Mouse (Mus musculus): ENCODE data around the gene Nlgn1.

The Nlgn1 gene

GRCm38 (mm10) chr3:26201410-26201809 is 130.8 kb downstream of the Nlgn1 start:
- DNase-seq (ENCODE audit: low read depth, low spot score), result no peak

DNA sequence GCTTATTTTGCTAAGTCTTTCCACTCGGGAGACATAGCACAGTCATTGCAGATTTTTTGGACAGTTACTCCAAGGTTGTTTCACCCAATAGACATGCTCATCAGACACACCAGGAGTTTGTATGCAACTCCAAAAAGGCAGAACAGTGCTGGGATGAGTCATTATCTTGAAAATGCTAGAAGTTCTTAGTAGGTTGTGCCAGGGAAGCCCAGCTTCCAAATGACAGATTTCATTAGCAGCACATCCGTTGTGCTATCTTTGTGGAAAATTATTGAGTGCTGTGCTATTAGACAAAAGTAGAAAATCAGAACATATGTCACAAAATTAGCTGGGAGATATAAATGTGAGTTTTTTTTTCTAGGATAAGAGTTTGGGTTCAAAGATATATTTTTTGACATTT is 137.3 kb downstream of the Nlgn1 start:
- DNase-seq (ENCODE audit: low read depth, low spot score), result no peak

DNA sequence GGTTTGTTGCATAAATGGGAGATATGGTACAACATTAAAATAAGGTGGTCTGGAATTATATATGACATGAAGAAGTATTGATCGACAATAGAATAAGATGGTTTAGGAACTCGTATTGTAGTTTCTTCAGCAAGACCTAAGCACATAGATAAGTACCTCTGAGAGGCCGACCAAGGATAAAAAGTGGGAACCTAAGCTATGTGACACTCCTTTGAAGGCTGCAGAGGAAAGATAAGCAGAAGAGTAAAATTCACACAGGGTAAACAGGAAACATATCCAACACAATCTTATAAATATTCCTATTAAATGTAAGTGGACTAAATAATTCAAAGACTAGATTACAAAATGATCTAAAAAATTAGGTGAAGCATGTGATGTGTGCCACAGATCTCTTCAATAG is 151.2 kb downstream of the Nlgn1 start:
- DNase-seq (ENCODE audit: low read depth, low spot score), result no peak

GRCm38 (mm10) chr3:26175371-26175770 is 156.9 kb downstream of the Nlgn1 start:
- DNase-seq (ENCODE audit: low read depth, low spot score), result no peak

DNA sequence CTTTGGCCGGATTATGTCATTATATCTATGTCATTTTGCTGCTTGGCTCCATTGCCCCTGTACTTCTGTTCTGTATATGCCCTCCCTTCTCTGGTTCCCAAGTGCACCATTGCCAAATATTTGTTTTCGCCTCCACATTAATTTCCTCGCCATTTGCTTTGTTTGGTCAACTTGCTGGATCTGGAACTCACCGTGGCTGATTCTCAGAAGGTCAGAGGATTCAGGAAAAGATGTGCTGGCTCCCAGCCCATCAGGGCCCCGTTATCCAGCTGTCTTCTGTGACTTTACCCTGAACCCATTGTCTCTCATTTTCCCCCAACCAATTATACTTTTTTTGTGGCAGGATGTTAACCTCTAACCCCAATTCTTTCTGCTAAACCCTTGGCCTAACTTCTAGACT is 158.0 kb downstream of the Nlgn1 start:
- no peak for DNase-seq (ENCODE audit: low read depth, low spot score)

DNA sequence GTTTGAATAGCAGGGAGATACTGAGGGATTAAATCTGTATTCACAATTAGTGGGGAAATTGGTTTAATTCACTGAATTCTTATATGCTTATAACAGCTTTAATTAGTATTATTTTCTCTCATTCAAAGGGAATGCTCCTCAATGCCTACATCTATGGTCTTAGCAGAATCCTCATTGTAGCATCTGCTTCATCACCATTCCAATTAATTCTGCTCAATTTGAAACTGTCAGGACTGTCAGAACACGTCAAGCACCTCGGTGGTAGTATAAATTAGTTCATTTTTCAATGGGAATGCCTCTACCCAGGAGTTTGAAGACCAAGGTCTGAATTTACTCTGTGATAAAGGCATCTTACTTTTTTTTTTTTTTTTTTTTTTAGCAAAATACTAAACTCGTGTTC is 158.6 kb downstream of the Nlgn1 start:
- DNase-seq (ENCODE audit: low read depth, low spot score), result no peak

DNA sequence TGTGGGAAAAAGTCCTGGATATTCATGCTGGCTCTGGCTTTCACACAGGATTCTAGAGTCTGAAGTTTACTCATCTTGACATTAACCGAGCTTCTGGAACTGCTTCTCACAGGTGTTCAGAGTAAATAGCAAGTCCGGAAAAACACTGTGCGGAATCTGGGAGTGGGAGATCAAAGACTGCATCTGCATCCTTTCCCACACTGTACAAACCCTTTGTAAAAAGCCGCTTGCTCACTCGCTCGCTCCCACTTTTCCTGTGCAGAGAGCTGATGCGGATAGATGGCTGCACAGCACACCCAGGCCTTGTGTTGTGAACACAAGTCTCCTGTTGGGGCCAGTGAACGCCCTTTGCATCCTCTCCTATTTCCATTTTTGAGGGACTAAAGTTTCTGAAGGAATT is 165.5 kb downstream of the Nlgn1 start:
- DNase-seq (ENCODE audit: low read depth, low spot score), result no peak

DNA sequence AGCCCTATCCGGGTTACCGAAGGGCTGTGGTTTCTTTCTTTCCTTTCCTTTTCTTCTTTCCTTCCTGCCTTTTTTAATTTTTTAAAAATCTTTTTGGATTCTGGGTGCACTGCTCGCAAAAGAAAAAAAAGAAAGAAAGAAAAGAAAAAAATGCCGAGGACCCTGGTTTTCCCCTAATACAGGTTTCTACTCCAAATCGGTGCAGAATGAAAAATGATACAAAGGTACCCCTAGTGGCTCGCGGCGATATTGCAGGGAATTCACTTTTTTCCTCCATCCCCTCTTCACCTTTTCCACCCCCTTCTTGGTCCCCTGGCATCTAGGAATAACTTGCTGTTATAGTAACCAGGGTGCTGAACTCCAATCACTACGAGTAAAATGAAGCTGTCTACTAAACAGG is 178.5 kb downstream of the Nlgn1 start:
- no peak for DNase-seq (ENCODE audit: low read depth, low spot score)

GRCm38 (mm10) chr3:26153036-26153741 is 179.1 kb downstream of the Nlgn1 start:
- no peak for DNase-seq (ENCODE audit: low read depth, low spot score)

GRCm38 (mm10) chr3:26152510-26153035 is 179.7 kb downstream of the Nlgn1 start:
- DNase-seq (ENCODE audit: low read depth, low spot score), result no peak

DNA sequence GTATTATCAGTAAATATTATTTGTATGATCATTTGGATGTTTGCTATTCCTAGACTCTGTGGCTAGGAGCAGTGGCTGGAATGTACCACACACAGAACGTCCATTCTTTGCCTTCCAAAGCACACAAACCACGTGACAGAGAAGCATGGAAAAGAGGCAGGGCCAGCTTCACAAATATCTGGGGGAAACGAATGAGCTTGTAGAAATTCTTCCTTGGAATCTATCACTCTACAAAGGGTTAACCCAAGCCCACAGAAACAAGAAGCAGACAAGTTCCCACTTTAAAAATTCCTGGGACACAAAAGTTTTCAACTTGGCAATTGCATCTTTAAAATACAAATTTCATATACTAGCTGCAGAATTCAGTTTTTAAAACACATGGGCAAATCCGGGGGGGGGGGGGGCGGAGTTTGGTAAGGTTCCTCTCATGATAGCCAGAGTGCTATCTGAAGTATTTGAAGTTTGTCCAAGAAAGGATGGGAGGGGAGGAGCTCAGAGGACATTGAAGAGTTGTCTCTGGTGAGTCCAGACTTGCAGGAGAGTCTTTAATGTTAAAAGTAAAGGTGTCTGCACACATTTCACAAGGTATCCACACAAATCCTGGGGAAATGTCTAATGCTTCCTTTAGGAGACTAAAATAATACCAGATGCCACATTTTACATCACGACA is 180.8 kb downstream of the Nlgn1 start:
- no peak for DNase-seq (ENCODE audit: low read depth, low spot score)

- no peak for DNase-seq (ENCODE audit: low read depth, low spot score)
These were observed 186.1 kb downstream of the Nlgn1 start for GRCm38 (mm10) chr3:26146174-26146573.

DNA sequence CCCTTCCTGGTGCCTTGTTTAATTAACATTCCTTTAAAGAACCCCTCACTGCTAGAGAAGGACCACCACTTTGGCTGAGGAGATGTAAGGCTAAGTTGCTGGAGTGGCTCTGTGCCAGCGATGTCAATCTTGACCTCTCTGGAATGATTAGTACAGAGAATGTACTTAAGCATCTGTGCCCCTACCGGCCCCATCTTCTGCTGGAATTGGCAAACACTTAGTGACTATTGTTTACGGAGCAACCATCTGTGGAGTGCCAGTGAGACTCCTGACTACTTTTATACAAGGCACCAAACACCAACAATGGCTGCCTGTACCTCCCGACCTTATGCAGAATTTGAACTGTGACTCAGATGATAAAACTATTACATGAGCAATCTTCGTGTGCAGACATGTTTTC is 186.8 kb downstream of the Nlgn1 start:
- DNase-seq (ENCODE audit: low read depth, low spot score), result no peak

DNA sequence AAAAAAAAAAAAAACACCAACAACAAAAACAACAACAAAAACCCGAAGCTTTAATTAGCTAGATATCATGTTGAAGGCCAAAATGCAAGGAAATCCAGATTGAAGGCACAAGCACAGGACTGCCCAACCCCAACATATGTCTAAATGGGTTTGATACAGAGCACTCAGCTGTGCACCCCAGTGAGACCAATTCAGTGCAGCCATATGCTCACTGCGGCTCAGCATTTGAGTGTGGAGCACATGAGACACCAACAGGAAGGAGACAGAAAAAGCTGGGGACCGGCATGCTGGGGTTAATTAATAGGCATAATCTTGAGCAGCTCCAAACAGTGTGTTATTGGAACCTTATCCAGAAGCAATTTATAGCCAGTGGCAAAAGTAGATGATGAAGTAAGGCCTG is 190.7 kb downstream of the Nlgn1 start:
- no peak for DNase-seq (ENCODE audit: low read depth, low spot score)

DNA sequence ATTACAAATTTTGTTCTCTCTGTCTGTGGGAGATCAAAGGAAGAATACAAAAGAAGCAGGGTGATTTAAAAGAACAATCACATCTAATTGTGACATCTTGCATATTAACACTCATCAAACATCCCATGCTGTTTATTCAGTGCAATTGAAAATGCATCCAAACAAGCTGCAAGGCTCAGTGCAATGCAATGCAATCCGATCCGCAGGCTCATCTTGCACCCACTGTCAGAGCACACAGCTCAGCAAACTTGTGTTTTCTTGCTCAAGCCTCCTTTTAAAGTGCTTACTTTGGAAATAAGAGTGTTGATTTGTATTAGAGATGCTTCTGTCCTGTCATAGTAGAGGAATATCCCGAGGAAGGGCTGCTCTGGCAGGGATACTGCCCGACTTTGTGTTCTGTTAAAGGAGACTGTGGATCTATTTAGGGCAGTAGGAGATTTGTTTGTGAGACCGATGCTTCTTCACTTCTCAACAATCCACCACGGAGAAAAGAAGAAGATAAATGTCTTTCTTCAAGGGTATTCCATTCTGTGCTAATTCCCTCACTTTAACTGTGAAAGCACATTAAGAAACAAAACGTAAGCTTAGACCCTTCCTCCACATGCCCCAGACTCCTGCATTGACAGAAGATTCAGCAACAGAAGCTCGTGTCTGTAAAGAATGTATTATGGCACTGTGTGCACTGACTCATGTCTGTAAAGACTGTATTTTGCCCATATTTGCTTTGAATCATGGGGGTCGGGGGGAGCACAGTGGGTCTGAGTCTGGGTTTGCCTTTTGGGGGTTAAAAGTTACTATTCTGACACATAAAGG is 197.2 kb downstream of the Nlgn1 start:
- no peak for DNase-seq (ENCODE audit: low read depth, low spot score)

GRCm38 (mm10) chr3:26130919-26131318 is 201.3 kb downstream of the Nlgn1 start:
- DNase-seq (ENCODE audit: low read depth, low spot score), result no peak

GRCm38 (mm10) chr3:26129455-26129854 is 202.8 kb downstream of the Nlgn1 start:
- DNase-seq (ENCODE audit: low read depth, low spot score), result no peak

DNA sequence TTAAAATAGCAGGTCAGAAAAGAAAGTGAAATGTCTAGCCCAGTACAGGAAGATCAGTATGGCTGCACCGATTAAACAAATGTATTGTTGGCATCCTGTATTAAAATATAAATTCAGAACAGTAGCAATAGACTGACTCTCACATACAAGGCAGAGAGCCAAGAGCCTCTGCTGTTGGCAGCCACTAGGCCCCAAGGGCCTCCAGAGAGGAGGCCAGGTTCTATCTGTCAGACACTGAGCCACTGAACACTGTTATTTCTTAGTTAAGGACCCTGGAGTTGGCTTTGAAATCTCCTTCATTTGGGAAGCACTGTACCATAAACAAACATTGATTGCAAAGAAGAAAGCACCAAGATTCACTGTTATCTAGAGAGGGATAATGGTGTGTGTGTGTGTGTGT is 215.2 kb downstream of the Nlgn1 start:
- no peak for DNase-seq (ENCODE audit: low read depth, low spot score)

GRCm38 (mm10) chr3:26106361-26106760 is 225.9 kb downstream of the Nlgn1 start:
- no peak for DNase-seq (ENCODE audit: low read depth, low spot score)

DNA sequence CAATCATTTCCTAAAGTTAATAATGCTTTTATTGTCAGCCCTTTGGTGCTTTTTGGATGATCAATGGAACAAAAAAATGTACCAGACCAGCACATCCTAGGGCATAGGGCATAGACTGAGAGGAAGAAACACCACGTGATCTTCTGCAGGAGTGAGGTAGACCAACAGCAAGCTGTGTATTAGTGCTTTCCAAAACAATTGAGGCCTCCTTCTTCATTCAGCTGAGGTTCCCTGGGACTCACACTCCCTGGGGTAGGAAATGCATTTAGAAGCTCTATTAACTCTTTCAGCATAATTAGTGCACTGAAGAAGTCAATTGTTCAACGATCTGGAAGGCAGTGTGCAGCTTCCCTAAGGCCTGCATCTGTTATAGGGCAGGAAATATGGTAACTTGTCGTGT is 226.7 kb downstream of the Nlgn1 start:
- no peak for DNase-seq (ENCODE audit: low read depth, low spot score)

DNA sequence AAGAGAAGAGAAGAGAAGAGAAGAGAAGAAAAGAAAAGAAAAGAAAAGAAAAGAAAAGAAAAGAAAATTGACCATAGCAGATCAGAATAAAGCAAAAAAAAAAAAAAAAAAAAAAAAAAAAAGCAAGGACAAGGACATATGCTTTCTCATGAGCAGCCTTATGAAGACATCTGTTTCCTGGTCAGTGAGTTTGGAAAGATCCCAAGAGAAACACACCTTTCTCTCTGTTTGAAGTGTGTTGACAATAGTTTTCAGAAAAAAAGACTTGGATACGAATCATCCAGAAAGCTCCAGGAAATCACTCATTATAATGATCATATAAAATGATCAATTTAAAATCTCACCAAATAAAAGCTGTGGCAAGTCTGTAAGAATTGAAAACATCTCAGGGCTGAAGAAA is 230.0 kb downstream of the Nlgn1 start:
- DNase-seq (ENCODE audit: low read depth, low spot score), result no peak

DNA sequence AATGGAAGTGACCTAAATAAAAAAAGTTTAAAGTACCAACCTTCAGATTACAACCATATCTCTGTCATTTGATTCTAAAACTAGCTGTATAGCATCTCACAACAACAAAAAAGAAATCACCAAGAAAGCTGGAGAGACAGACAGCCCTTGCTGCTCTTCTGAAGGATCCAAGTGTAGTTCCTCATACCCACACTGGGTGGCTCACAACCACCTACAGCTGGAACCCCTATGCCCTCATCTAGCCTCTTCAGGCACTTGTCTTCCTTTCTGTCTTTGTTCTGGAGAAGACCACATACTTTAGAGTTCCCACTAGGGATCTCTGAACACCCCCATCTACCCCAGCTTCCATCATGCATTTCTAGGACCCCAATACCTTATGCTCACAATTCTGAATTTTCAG is 236.7 kb downstream of the Nlgn1 start:
- no peak for DNase-seq (ENCODE audit: low read depth, low spot score)

All from WW6 (cell line).